ENCODE assay signal across 9 mouse cellular contexts in genomic region chr7:83717021-83717725, GRCm38 (mm10). TPM values are rescaled to one million over a fixed set of nuclear protein-coding genes. Genes with fewer than 3 reads are reported as not detected.
DNase-seq lines count a peak whose midpoint lies in the region; ATAC-seq and TF ChIP-seq lines count a peak whose summit lies in the region.
"Had no signal": no experiment of that assay in that cellular context is flagged by ENCODE, and none has a peak within 500 bp of the region (broad histone marks: within the 10 kb centered on the region; RNA-seq: fewer than 3 reads in every experiment).

No protein-coding gene starts in this region.

- H3K27me3 ChIP-seq in heart, embryonic 10.5 days (ENCODE audit: insufficient read depth, poor library complexity, severe bottlenecking), result no peaks in the 10 kb centered on the region
- H3K27me3 ChIP-seq in heart, embryonic 12.5 days (replicated peaks), result no peaks in the 10 kb centered on the region
- no peaks in the 10 kb centered on the region for H3K27me3 ChIP-seq in stomach, embryonic 15.5 days (replicated peaks)
- H3K27me3 ChIP-seq in stomach, postnatal 0 days (ENCODE audit: control insufficient read depth, insufficient read depth, low read length), result no peaks in the 10 kb centered on the region
- H3K27me3 ChIP-seq in embryonic facial prominence, embryonic 13.5 days, result no peaks in the 10 kb centered on the region

- no peak overlapping the region for H3K4me3 ChIP-seq in heart, embryonic 10.5 days
- H3K4me3 ChIP-seq in heart, embryonic 12.5 days, result no peak overlapping the region
- no peak overlapping the region for H3K4me3 ChIP-seq in stomach, embryonic 15.5 days (replicated peaks)
- H3K4me3 ChIP-seq in stomach, postnatal 0 days (ENCODE audit: low read depth, low read length), result no peak overlapping the region
- no peak overlapping the region for H3K4me3 ChIP-seq in embryonic facial prominence, embryonic 13.5 days

- no peak for ATAC-seq in heart, embryonic 12.5 days (ENCODE audit: insufficient number of reproducible peaks, low FRiP score)
- ATAC-seq in stomach, embryonic 15.5 days (ENCODE audit: insufficient read depth, low FRiP score, low read depth), result 0 out of 2 replicates have a peak, but pooled peaks have one; percentile 18
- no peak for ATAC-seq in stomach, postnatal 0 days (ENCODE audit: low FRiP score, low TSS enrichment)
- peak; percentile 85 for ATAC-seq in embryonic facial prominence, embryonic 13.5 days (ENCODE audit: insufficient number of reproducible peaks, insufficient read depth, low FRiP score, low TSS enrichment, low read depth)

- no peak for TF ChIP-seq EP300 in stomach, postnatal 0 days (optimal IDR thresholded peaks at IDR 0.05)

- TF ChIP-seq CTCF in stomach, postnatal 0 days (IDR thresholded peaks at IDR 0.05; ENCODE audit: low read depth), result no peak

- no peak overlapping the region for H3K4me2 ChIP-seq in heart, embryonic 12.5 days
- H3K4me2 ChIP-seq in stomach, embryonic 15.5 days, result no peak overlapping the region
- no peak overlapping the region for H3K4me2 ChIP-seq in stomach, postnatal 0 days (replicated peaks; ENCODE audit: low read depth)
- H3K4me2 ChIP-seq in embryonic facial prominence, embryonic 13.5 days, result no peak overlapping the region
- H3K4me2 ChIP-seq: heart, embryonic 11.5 days had no signal

- no peaks in the 10 kb centered on the region for H3K4me1 ChIP-seq in heart, embryonic 10.5 days
- H3K4me1 ChIP-seq in heart, embryonic 12.5 days (replicated peaks), result no peaks in the 10 kb centered on the region
- H3K4me1 ChIP-seq in stomach, embryonic 15.5 days, result no peaks in the 10 kb centered on the region
- H3K4me1 ChIP-seq in stomach, postnatal 0 days (replicated peaks; ENCODE audit: control insufficient read depth, insufficient read depth), result no peaks in the 10 kb centered on the region
- peaks cover 25% of the 10 kb centered on the region for H3K4me1 ChIP-seq in embryonic facial prominence, embryonic 13.5 days

- no peaks in the 10 kb centered on the region for H3K36me3 ChIP-seq in heart, embryonic 10.5 days
- no peaks in the 10 kb centered on the region for H3K36me3 ChIP-seq in heart, embryonic 12.5 days
- no peaks in the 10 kb centered on the region for H3K36me3 ChIP-seq in stomach, embryonic 15.5 days
- no peaks in the 10 kb centered on the region for H3K36me3 ChIP-seq in stomach, postnatal 0 days (ENCODE audit: control insufficient read depth, insufficient read depth, low read length)
- no peaks in the 10 kb centered on the region for H3K36me3 ChIP-seq in embryonic facial prominence, embryonic 13.5 days

- DNase-seq in heart, embryonic 10.5 days (ENCODE audit: low spot score), result peak; percentile 63
- no peak for DNase-seq in stomach, postnatal 0 days (ENCODE audit: low spot score)
- no peak for DNase-seq in B cell, adult 2 months
- DNase-seq in ovary, adult 18-20 months (ENCODE audit: low spot score), result no peak
- DNase-seq: kidney, postnatal 14 days had no signal

- WGBS in heart, embryonic 10.5 days, result 71% methylated on average over 5 of the region's 5 CpGs
- WGBS in heart, embryonic 12.5 days, result 75% methylated on average over 5 of the region's 5 CpGs
- 68% methylated on average over 5 of the region's 5 CpGs for WGBS in stomach, embryonic 15.5 days
- 61% methylated on average over 5 of the region's 5 CpGs for WGBS in stomach, postnatal 0 days
- WGBS in embryonic facial prominence, embryonic 13.5 days, result 39% methylated on average over 5 of the region's 5 CpGs

- no peak overlapping the region for H3K9ac ChIP-seq in heart, embryonic 12.5 days
- H3K9ac ChIP-seq in stomach, embryonic 15.5 days, result no peak overlapping the region
- H3K9ac ChIP-seq in stomach, postnatal 0 days (ENCODE audit: low read length), result no peak overlapping the region
- H3K9ac ChIP-seq in embryonic facial prominence, embryonic 13.5 days, result no peak overlapping the region

- no peaks in the 10 kb centered on the region for H3K9me3 ChIP-seq in heart, embryonic 10.5 days
- no peaks in the 10 kb centered on the region; the same call in none of the 2 replicates for H3K9me3 ChIP-seq in heart, embryonic 12.5 days (replicated peaks)
- no peaks in the 10 kb centered on the region for H3K9me3 ChIP-seq in stomach, embryonic 15.5 days
- H3K9me3 ChIP-seq in stomach, postnatal 0 days (ENCODE audit: control insufficient read depth, low read length), result no peaks in the 10 kb centered on the region
- H3K9me3 ChIP-seq in embryonic facial prominence, embryonic 13.5 days, result peaks cover 5% of the 10 kb centered on the region

- no peak overlapping the region for H3K27ac ChIP-seq in heart, embryonic 10.5 days
- H3K27ac ChIP-seq in heart, embryonic 12.5 days (ENCODE audit: poor library complexity, severe bottlenecking), result no peak overlapping the region
- H3K27ac ChIP-seq in stomach, embryonic 15.5 days, result no peak overlapping the region
- H3K27ac ChIP-seq in stomach, postnatal 0 days (replicated peaks), result no peak overlapping the region
- peak overlapping the region; percentile 55 for H3K27ac ChIP-seq in embryonic facial prominence, embryonic 13.5 days

RNA-seq across cellular contexts. Expression of gene Il16, which starts 28.4 kb away (rescaled TPM):
- polyA plus RNA-seq in heart, embryonic 10.5 days (2016; fragmentation: Nextera tagmentation; extraction: Ambion mirVana), result 1.7 and 2.0 TPM in 2 replicates
- 1.8 and 2.0 TPM in 2 replicates for polyA plus RNA-seq in heart, embryonic 12.5 days (2016; fragmentation: Nextera tagmentation; extraction: Ambion mirVana)
- polyA plus RNA-seq in stomach, embryonic 15.5 days (2015; fragmentation: Nextera tagmentation; extraction: Ambion mirVana), result 5.5 and 5.7 TPM in 2 replicates
- polyA plus RNA-seq in stomach, postnatal 0 days (2015; fragmentation: Nextera tagmentation; extraction: Ambion mirVana), result 2.6 and 2.8 TPM in 2 replicates
- polyA plus RNA-seq in embryonic facial prominence, embryonic 13.5 days (2015; fragmentation: Nextera tagmentation; extraction: Ambion mirVana), result 4.7 and 4.9 TPM in 2 replicates

Comparison
In these comparisons a context has a peak if more than half of its experiments do, and no peak if none do; other contexts are left out.
1. ATAC-seq: peak in stomach, embryonic 15.5 days (single experiment) and embryonic facial prominence, embryonic 13.5 days (single experiment); none in heart, embryonic 12.5 days (single experiment) and stomach, postnatal 0 days (single experiment).